Mouse (Mus musculus): ENCODE measurements at regions not wholly inside any gene's neighbourhood (a gene's known extent, or its start where the extent isn't known, plus 50 kb on each side); places are given as distances from the start of the nearest gene placed in this dataset.

DNA sequence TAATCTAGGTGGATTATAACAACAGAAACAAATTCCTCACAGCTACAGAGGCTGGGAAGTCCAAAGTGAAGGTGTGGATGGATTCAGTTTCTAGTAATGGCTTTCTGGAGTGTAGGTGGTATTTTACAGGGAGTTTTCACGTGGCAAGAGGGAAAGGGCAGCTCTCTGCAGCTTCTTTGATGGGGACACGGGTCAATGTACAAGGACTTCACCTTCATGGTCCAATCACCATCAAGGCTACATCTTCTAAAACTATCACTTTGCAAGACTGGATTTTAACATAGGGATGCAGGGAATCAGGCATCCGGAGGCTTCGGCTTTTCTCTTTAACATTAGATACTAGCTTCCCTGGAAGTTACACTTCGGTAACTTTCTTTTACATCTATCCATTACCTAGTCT lies 642.4 kb upstream of the Tmpo start:
- TF ChIP-seq CTCF (IDR thresholded peaks at IDR 0.05), result no peak
- no peak for TF ChIP-seq EP300 (IDR thresholded peaks at IDR 0.05)
